Mouse (Mus musculus) MEL (cell line): ENCODE measurements around the gene Lypd6b. TPM values are rescaled to one million over a fixed set of nuclear protein-coding genes. Genes with fewer than 3 reads are reported as not detected.

ENCODE experiments used
- DNase-seq: peaks from one replicate; pipeline ENCODE4 v3.0.0; 2011; ENCODE audit warnings: low read depth, low spot score
- H3K27ac ChIP-seq: 2 replicates; pipeline ENCODE4 v1.5.1; 2012; ENCODE audit warnings: low read depth, mild to moderate bottlenecking, control low read depth, low read length, moderate library complexity; ENCODE audit not compliant: control insufficient read depth
- H3K27me3 ChIP-seq, 2 experiments: fragments of 150-350 bp in 1 of 2; sonication (generic) in 1 of 2; 2 replicates each; pipeline ENCODE4 v1.6.1; 2012; ENCODE audit warnings: low read length in 2 of 2, mild to moderate bottlenecking in 2 of 2, improper control_type of control experiment in 1 of 2, moderate library complexity in 1 of 2; ENCODE audit not compliant: insufficient read depth in 2 of 2, control insufficient read depth in 1 of 2
- H3K36me3 ChIP-seq, 2 experiments: 2 replicates each; pipeline ENCODE4 v1.6.1; 2012 to 2014; ENCODE audit warnings: low read length in 2 of 2, improper control_type of control experiment in 1 of 2, inconsistent platforms in 1 of 2, mild to moderate bottlenecking in 1 of 2; ENCODE audit not compliant: insufficient read depth in 2 of 2, control insufficient read depth in 1 of 2
- H3K4me1 ChIP-seq, 2 experiments: fragments of 150-350 bp in 1 of 2; sonication (generic) in 1 of 2; 2 replicates each; pipeline ENCODE4 v1.6.1; 2012; ENCODE audit warnings: low read length in 2 of 2, improper control_type of control experiment in 1 of 2, mild to moderate bottlenecking in 1 of 2; ENCODE audit not compliant: insufficient read depth in 2 of 2, control insufficient read depth in 1 of 2
- H3K4me3 ChIP-seq, 2 experiments: fragments of 150-350 bp in 1 of 2; sonication (generic) in 1 of 2; 2 replicates each; pipeline ENCODE4 v1.5.1; 2012; ENCODE audit warnings: low read depth in 2 of 2, low read length in 2 of 2, mild to moderate bottlenecking in 2 of 2, moderate library complexity in 2 of 2, control low read depth in 1 of 2, improper control_type of control experiment in 1 of 2; ENCODE audit not compliant: control insufficient read depth in 1 of 2, insufficient read depth in 1 of 2
- H3K79me2 ChIP-seq: 2 replicates; pipeline ENCODE4 v1.6.1; 2012; ENCODE audit warnings: mild to moderate bottlenecking, low read length, moderate library complexity; ENCODE audit not compliant: control insufficient read depth, poor library complexity, insufficient read depth
- H3K9ac ChIP-seq: 2 replicates; pipeline ENCODE4 v1.6.1; 2012; ENCODE audit warnings: low read depth, mild to moderate bottlenecking, control low read depth, low read length, moderate library complexity; ENCODE audit not compliant: control insufficient read depth, poor library complexity, severe bottlenecking
- H3K9me3 ChIP-seq: fragments of 150-350 bp; sonication (generic); replicated peaks from 2 replicates; pipeline ENCODE4 v1.6.1; 2012; ENCODE audit warnings: mild to moderate bottlenecking, low read length, improper control_type of control experiment, moderate library complexity; ENCODE audit not compliant: insufficient read depth
- CHD1 ChIP-seq: IDR thresholded peaks from 2 replicates; pipeline ENCODE4 v1.6.1; 2012; ENCODE audit warnings: low read depth, mild to moderate bottlenecking, inconsistent platforms, low read length, improper control_type of control experiment
- CTCF ChIP-seq, 3 experiments: IDR thresholded peaks in 2 of 3; conservative IDR thresholded peaks in 1 of 3; 2 replicates each; pipeline ENCODE4 v1.5.1; 2011 to 2012; ENCODE audit warnings: low read length in 3 of 3, low read depth in 2 of 3, mild to moderate bottlenecking in 2 of 3, improper control_type of control experiment in 1 of 3, inconsistent platforms in 1 of 3, mixed read lengths in 1 of 3, moderate library complexity in 1 of 3; ENCODE audit not compliant: control insufficient read depth in 1 of 3, insufficient read depth in 1 of 3, poor library complexity in 1 of 3, severe bottlenecking in 1 of 3
- E2F4 ChIP-seq: IDR thresholded peaks from 2 replicates; pipeline ENCODE4 v1.6.1; 2011; ENCODE audit warnings: low read depth, low read length, improper control_type of control experiment, borderline replicate concordance
- ELF1 ChIP-seq: IDR thresholded peaks from 2 replicates; pipeline ENCODE4 v1.6.1; 2014; ENCODE audit warnings: low read depth, mild to moderate bottlenecking, inconsistent platforms, low read length, improper control_type of control experiment, moderate library complexity
- GABPA ChIP-seq: IDR thresholded peaks from 2 replicates; pipeline ENCODE4 v1.6.1; 2012; ENCODE audit warnings: low read depth, mild to moderate bottlenecking, inconsistent platforms, low read length, improper control_type of control experiment, moderate library complexity
- HCFC1 ChIP-seq: IDR thresholded peaks from 2 replicates; pipeline ENCODE4 v1.6.1; 2012; ENCODE audit warnings: low read depth, mild to moderate bottlenecking, inconsistent platforms, low read length, improper control_type of control experiment, moderate library complexity
- JUND ChIP-seq: IDR thresholded peaks from 2 replicates; pipeline ENCODE4 v1.6.1; 2011; ENCODE audit warnings: low read depth, mild to moderate bottlenecking, improper control_type of control experiment, low read length
- MAFK ChIP-seq: IDR thresholded peaks from 2 replicates; pipeline ENCODE4 v1.6.1; 2011; ENCODE audit warnings: low read depth, mild to moderate bottlenecking, low read length, improper control_type of control experiment, borderline replicate concordance
- MYC ChIP-seq: IDR thresholded peaks from 2 replicates; pipeline ENCODE4 v1.6.1; 2011; ENCODE audit warnings: low read depth, mild to moderate bottlenecking, low read length, improper control_type of control experiment, moderate library complexity
- NRF1 ChIP-seq: IDR thresholded peaks from 2 replicates; pipeline ENCODE4 v1.6.1; 2014; ENCODE audit warnings: low read depth, mild to moderate bottlenecking, inconsistent platforms, low read length, improper control_type of control experiment, moderate library complexity; ENCODE audit not compliant: poor library complexity, insufficient read depth, severe bottlenecking
- POLR2A ChIP-seq, 2 experiments: IDR thresholded peaks; 2 replicates each; pipeline ENCODE4 v1.6.1; 2011 to 2012; ENCODE audit warnings: low read length in 2 of 2, mild to moderate bottlenecking in 2 of 2, control low read depth in 1 of 2, improper control_type of control experiment in 1 of 2, low read depth in 1 of 2, moderate library complexity in 1 of 2; ENCODE audit not compliant: control insufficient read depth in 1 of 2, insufficient read depth in 1 of 2, poor library complexity in 1 of 2
- POLR2AphosphoS5 ChIP-seq: IDR thresholded peaks from 2 replicates; pipeline ENCODE4 v1.6.1; 2012; ENCODE audit warnings: low read depth, borderline replicate concordance, mild to moderate bottlenecking, inconsistent platforms, low read length, moderate library complexity, mixed read lengths
- SMC3 ChIP-seq: IDR thresholded peaks from 2 replicates; pipeline ENCODE4 v1.6.1; 2011; ENCODE audit warnings: low read depth, low read length, improper control_type of control experiment
- TCF12 ChIP-seq: IDR thresholded peaks from 2 replicates; pipeline ENCODE4 v1.6.1; 2014; ENCODE audit warnings: low read depth, mild to moderate bottlenecking, inconsistent platforms, low read length, improper control_type of control experiment, moderate library complexity
- USF1 ChIP-seq: IDR thresholded peaks from 2 replicates; pipeline ENCODE4 v1.6.1; 2014; ENCODE audit warnings: low read depth, mild to moderate bottlenecking, inconsistent platforms, low read length, improper control_type of control experiment, moderate library complexity
- USF2 ChIP-seq, 2 experiments: IDR thresholded peaks; 2 replicates each; pipeline ENCODE4 v1.6.1; 2011 to 2012; ENCODE audit warnings: improper control_type of control experiment in 2 of 2, low read length in 2 of 2, borderline replicate concordance in 1 of 2, inconsistent platforms in 1 of 2, low read depth in 1 of 2, mild to moderate bottlenecking in 1 of 2; ENCODE audit not compliant: insufficient read depth in 1 of 2
- ZC3H11A ChIP-seq: IDR thresholded peaks from 2 replicates; pipeline ENCODE4 v1.6.1; 2012; ENCODE audit warnings: low read depth, mild to moderate bottlenecking, inconsistent platforms, low read length, improper control_type of control experiment
- ZKSCAN1 ChIP-seq: IDR thresholded peaks from 2 replicates; pipeline ENCODE4 v1.6.1; 2012; ENCODE audit warnings: low read depth, mild to moderate bottlenecking, inconsistent platforms, low read length, improper control_type of control experiment, moderate library complexity
- ZMIZ1 ChIP-seq: IDR thresholded peaks from 2 replicates; pipeline ENCODE4 v1.6.1; 2012; ENCODE audit warnings: low read depth, mild to moderate bottlenecking, inconsistent platforms, low read length, improper control_type of control experiment, moderate library complexity
- polyA plus RNA-seq, 2 experiments: library from polyadenylated mRNA; stranded (reverse) in 1 of 2; unstranded in 1 of 2; fragments of >175 nt in 1 of 2; fragments of >200 nt in 1 of 2; gene quantifications; 2 replicates each; pipeline versions ENCODE4 v1.2.1 to v1.2.4; 2012; ENCODE audit warnings: low replicate concordance in 2 of 2, low read depth in 1 of 2; ENCODE audit not compliant: insufficient read length in 2 of 2, insufficient read depth in 1 of 2, missing spikeins in 1 of 2
- total RNA-seq: library from RNA; depleted of rRNA; stranded (reverse); fragments of 300-350 nt; gene quantifications from 2 replicates; pipeline ENCODE4 v1.2.3, GENCODE M21; 2012

Gene Lypd6b
- total and polyA plus RNA-seq, 3 experiments: not detected

GRCm38 (mm10) chr2:49967748-49968147, 180.3 kb downstream of the Lypd6b start:
- no peaks in the 10 kb centered on the region for H3K79me2 ChIP-seq
- no peak overlapping the region for H3K4me3 ChIP-seq
- H3K27me3 ChIP-seq: no peaks in the 10 kb centered on the region
- no peaks in the 10 kb centered on the region for H3K36me3 ChIP-seq
- no peak overlapping the region for H3K9ac ChIP-seq
- no peaks in the 10 kb centered on the region for H3K4me1 ChIP-seq
- no peak for DNase-seq
- TF ChIP-seq ZMIZ1 (no peak), USF2 (IDR thresholded peaks at IDR 0.05; ENCODE audit: borderline replicate concordance in 1 of 2, insufficient read depth in 1 of 2, low read depth in 1 of 2, low read length in 2 of 2) (no peak), POLR2A (IDR thresholded peaks at IDR 0.05; ENCODE audit: control insufficient read depth in 1 of 2, insufficient read depth in 1 of 2, low read depth in 1 of 2, low read length in 2 of 2, poor library complexity in 1 of 2) (no peak), NRF1 (no peak), GABPA (no peak), CHD1 (no peak), USF1 (no peak), HCFC1 (no peak), JUND (no peak), ELF1 (no peak), POLR2AphosphoS5 (no peak), MAFK (no peak), TCF12 (no peak), ZKSCAN1 (no peak), CTCF (IDR thresholded peaks at IDR 0.05 in 2 of 3, conservative IDR thresholded peaks at IDR 0.05 in 1 of 3; ENCODE audit: control insufficient read depth in 1 of 3, insufficient read depth in 1 of 3, low read depth in 2 of 3, low read length in 3 of 3, poor library complexity in 1 of 3, severe bottlenecking in 1 of 3) (no peak), E2F4 (no peak)
- H3K9me3 ChIP-seq: no peaks in the 10 kb centered on the region
- no peak overlapping the region for H3K27ac ChIP-seq

GRCm38 (mm10) chr2:49970990-49971389, 183.5 kb downstream of the Lypd6b start:
- H3K9ac ChIP-seq: no peak overlapping the region
- no peaks in the 10 kb centered on the region for H3K36me3 ChIP-seq
- H3K27me3 ChIP-seq: no peaks in the 10 kb centered on the region
- H3K27ac ChIP-seq: no peak overlapping the region
- DNase-seq: peak; percentile 21
- TF ChIP-seq MYC (no peak), CTCF (IDR thresholded peaks at IDR 0.05 in 2 of 3, conservative IDR thresholded peaks at IDR 0.05 in 1 of 3; ENCODE audit: control insufficient read depth in 1 of 3, insufficient read depth in 1 of 3, low read depth in 2 of 3, low read length in 3 of 3, poor library complexity in 1 of 3, severe bottlenecking in 1 of 3) (peak; percentile 6 to 36 (median 26); a peak in 3 of 6 replicates), ZC3H11A (no peak), SMC3 (peak; percentile 29)
- H3K9me3 ChIP-seq: no peaks in the 10 kb centered on the region
- H3K4me3 ChIP-seq: no peak overlapping the region
- no peaks in the 10 kb centered on the region for H3K79me2 ChIP-seq
- H3K4me1 ChIP-seq: no peaks in the 10 kb centered on the region
